Mouse (Mus musculus) liver, adult 2 months (tissue): ENCODE measurements around the gene Olfr541.

Experiments used
- CTCF ChIP-seq: fragments of 200-500 bp; IDR thresholded peaks from 2 replicates; pipeline ENCODE4 v1.5.1; 2011; ENCODE audit warnings: low read depth, low read length, control low read depth
- POLR2A ChIP-seq: fragments of 200-500 bp; IDR thresholded peaks from 2 replicates; pipeline ENCODE4 v1.6.1; 2011; ENCODE audit warnings: low read length, control low read depth; ENCODE audit not compliant: insufficient read depth; ENCODE audit errors: extremely low read depth

DNA sequence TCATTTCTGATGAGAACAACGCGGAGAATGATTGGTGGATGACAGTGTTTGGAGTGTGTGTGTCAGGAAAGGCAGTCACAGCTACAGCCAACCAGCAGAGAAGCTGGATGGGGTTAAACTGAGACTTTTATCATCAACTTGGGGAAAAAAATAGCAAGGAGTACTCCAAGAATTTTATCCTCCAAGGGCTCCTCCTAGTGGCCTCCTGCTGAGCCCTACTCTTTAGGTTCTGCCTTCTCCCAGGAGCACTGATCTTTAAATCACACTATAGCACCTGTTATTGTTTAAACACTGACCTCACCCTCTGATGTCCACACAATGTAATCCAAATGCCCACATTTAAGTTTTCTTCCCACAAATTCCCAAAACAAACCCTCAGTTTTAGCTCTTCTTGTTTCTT is 36.1 kb downstream of the Olfr541 start:
- no peak for TF ChIP-seq POLR2A
- TF ChIP-seq CTCF, result peak; percentile 38; the same call in 1 of the 2 replicates
